Mouse (Mus musculus): ENCODE measurements around the gene Filip1.

DNA sequence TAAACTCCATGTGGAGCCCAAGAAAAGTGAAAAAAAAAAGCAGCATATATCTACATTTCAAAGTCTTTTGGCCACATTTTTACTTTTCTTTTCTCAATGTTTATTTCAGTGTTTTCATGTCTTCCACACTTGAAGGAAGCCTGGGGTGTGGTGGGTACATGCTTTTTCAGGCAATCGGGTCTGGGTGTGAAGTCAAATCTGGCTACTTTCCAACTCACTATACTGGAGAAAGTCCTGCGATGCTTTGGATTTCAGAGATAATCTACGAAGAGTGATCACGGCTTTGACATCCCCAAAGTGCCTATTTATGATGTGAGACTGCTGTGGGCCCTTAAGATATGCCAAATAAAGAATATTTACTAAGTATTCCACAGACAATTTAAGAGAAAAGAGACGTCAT lies 57.7 kb downstream of the Filip1 start:
- no peak for TF ChIP-seq CTCF (IDR thresholded peaks at IDR 0.05; ENCODE audit: borderline replicate concordance, insufficient read depth, low read depth, low read length)
- TF ChIP-seq POLR2A (IDR thresholded peaks at IDR 0.05; ENCODE audit: borderline replicate concordance, insufficient read depth, low read length), result no peak
